Mouse (Mus musculus) hematopoietic multipotent progenitor cell, adult 10-12 weeks (in vitro differentiated cells): ENCODE results near the gene Zfx. TPM values are rescaled to one million over a fixed set of nuclear protein-coding genes. Genes with fewer than 3 reads are reported as not detected.

Source experiments
- polyA plus RNA-seq: library from polyadenylated mRNA; stranded (reverse); fragments of >175 nt; gene quantifications from 2 replicates; pipeline ENCODE4 v1.2.3, GENCODE M21; 2012; ENCODE audit warnings: low replicate concordance

Zfx gene
- polyA plus RNA-seq = 2.6 and 3.3 TPM in 2 replicates

GRCm38 (mm10) chrX:94123059-94123839 lies at the start of gene Zfx:
Gene Zfx (minus strand): TSS chrX:94123702.

Other genes with a start within 250 kb of the Zfx start
- not detected in 2 replicates for gene AU015836, start 155.0 kb downstream of the Zfx start, polyA plus RNA-seq
- 7.1 and 15.6 TPM in 2 replicates for gene Eif2s3x, start 89.2 kb upstream of the Zfx start, polyA plus RNA-seq
- 29.0 and 54.0 TPM in 2 replicates for gene Klhl15, start 110.9 kb upstream of the Zfx start, polyA plus RNA-seq
- gene Fam90a1b, start 243.1 kb upstream of the Zfx start, polyA plus RNA-seq = not detected in 2 replicates
- 0.27 and 1.2 TPM in 2 replicates for gene Apoo, start 243.4 kb upstream of the Zfx start, polyA plus RNA-seq